Mouse (Mus musculus): ENCODE results near the gene Btd.

GRCm38 (mm10) chr14:31655406-31655805 is 14.6 kb downstream of the Btd start:
- no peak for TF ChIP-seq CTCF (IDR thresholded peaks at IDR 0.05; ENCODE audit: extremely low read depth, insufficient read depth, low read length)
- TF ChIP-seq POLR2A (IDR thresholded peaks at IDR 0.05; ENCODE audit: extremely low read depth, insufficient read depth, low read length): no peak

All from cortical plate, adult 2 months (tissue).